Mouse (Mus musculus) limb, embryonic 11.5 days (tissue): ENCODE data around the gene Proca1. TPM values are rescaled to one million over a fixed set of nuclear protein-coding genes. Genes with fewer than 3 reads are reported as not detected.

Experiments used
- ATAC-seq: fragments of 200-750 bp; cut with Nextera tagmentation; 2 replicates; pipeline ENCODE4 v1.8.0; 2017; ENCODE audit warnings: low read depth; ENCODE audit not compliant: insufficient number of reproducible peaks, low FRiP score, low TSS enrichment
- DNase-seq: peaks from one replicate; pipeline ENCODE4 v3.0.0-alpha.2; 2015; ENCODE audit warnings: low spot score
- H3K27ac ChIP-seq: fragments of 300-500 bp; sonication (generic); replicated peaks from 2 replicates; pipeline ENCODE4 v1.5.1; 2014; ENCODE audit warnings: low read depth, mild to moderate bottlenecking, low read length
- H3K27me3 ChIP-seq: fragments of 300-500 bp; sonication (generic); 2 replicates; pipeline ENCODE4 v1.6.1; 2014; ENCODE audit warnings: mild to moderate bottlenecking, low read length, mixed read lengths; ENCODE audit not compliant: control insufficient read depth, insufficient read depth
- H3K36me3 ChIP-seq: fragments of 300-500 bp; sonication (generic); 2 replicates; pipeline ENCODE4 v1.6.1; 2014; ENCODE audit warnings: mild to moderate bottlenecking, low read length, moderate library complexity, mixed read lengths; ENCODE audit not compliant: control insufficient read depth, insufficient read depth
- H3K4me1 ChIP-seq: fragments of 300-500 bp; sonication (generic); 2 replicates; pipeline ENCODE4 v1.6.1; 2014; ENCODE audit warnings: low read length, mixed read lengths; ENCODE audit not compliant: control insufficient read depth, insufficient read depth
- H3K4me2 ChIP-seq: fragments of 300-500 bp; sonication (generic); 2 replicates; pipeline ENCODE4 v1.6.1; 2014; ENCODE audit warnings: low read depth, mild to moderate bottlenecking, moderate library complexity; ENCODE audit not compliant: severe bottlenecking
- H3K4me3 ChIP-seq: fragments of 300-500 bp; sonication (generic); 2 replicates; pipeline ENCODE4 v1.5.1; 2014; ENCODE audit warnings: low read depth, low read length
- H3K9ac ChIP-seq: fragments of 300-500 bp; sonication (generic); 2 replicates; pipeline ENCODE4 v1.6.1; 2014; ENCODE audit warnings: mild to moderate bottlenecking, low read length
- H3K9me3 ChIP-seq: fragments of 300-500 bp; sonication (generic); 2 replicates; pipeline ENCODE4 v1.6.1; 2016; ENCODE audit warnings: low read length; ENCODE audit not compliant: control insufficient read depth
- WGBS: fragments of 180-500 bp; shearing (Covaris S2); extraction: QIAGEN DNeasy Blood & Tissue Kit; methylation state at CpG from one replicate; pipeline ENCODE4 v1.1.7; 2014; 5-methylcytosine and 5-hydroxymethylcytosine counted together
- polyA plus RNA-seq: library from polyadenylated mRNA; unstranded; fragments of >200 nt; fragmentation: Nextera tagmentation; extraction: Ambion mirVana; gene quantifications from 2 replicates; pipeline ENCODE4 v1.2.1, GENCODE M21; 2014

Proca1 gene
- polyA plus RNA-seq, 1 experiment from 2014 or later, result 1.3 TPM

DNA sequence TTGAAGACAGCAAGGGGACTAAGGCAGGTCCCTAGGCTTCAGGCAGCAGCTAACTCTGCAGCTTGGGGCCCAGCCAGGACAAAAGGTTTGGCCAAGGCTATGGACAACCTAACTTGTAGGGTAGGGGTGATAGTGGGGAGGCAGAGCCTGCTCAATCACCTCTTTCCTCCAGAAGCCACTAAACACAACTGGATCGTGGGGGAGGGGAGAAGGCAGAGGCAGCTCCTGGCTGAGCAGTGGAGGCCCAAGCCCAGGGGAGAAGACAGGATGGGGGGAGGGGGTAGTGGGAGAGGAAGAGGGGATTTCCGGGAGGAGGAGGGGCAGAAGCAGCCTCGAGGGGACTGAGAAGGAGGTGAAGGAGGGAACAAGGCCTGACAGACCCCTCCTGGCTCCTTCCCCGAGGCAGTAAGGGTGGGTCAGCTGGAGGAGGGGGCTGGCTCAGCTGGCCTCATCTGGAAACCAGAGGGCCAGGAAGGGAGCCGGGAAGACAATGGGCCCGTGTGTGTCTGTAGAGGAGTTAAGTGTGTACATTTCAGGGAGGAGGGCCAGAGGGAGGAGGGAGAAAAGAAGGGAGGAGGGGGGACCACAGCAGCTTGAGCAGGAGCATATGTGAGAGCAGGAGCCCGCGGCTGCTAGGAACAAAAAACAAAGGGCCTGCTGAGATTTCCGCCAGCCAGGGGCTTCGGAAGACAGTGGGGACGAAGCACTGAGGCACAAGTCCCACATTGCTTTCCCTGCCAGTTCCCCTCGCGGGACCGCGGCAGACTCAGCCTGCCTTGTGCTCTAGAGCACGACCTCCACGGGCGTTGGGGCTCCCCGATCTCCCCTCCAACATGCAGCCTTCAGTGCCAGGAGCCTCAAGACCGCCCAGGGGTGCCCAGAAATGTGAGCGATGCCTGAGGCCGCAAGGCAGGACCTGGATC is 29.2 kb upstream of the Proca1 start:
- H3K4me3 ChIP-seq, result peak overlapping the region; percentile 99
- H3K9ac ChIP-seq, result peak overlapping the region; percentile 98
- ATAC-seq (peak; percentile 70), DNase-seq (peak; percentile 88)
- no peaks in the 10 kb centered on the region for H3K27me3 ChIP-seq
- H3K27ac ChIP-seq, result peak overlapping the region; percentile 99
- no peaks in the 10 kb centered on the region for H3K9me3 ChIP-seq
- peaks cover 22% of the 10 kb centered on the region for H3K36me3 ChIP-seq
- peak overlapping the region; percentile 61 for H3K4me2 ChIP-seq
- H3K4me1 ChIP-seq, result peaks cover 23% of the 10 kb centered on the region
- under 1% methylated on average over 22 of the region's 22 CpGs for WGBS

GRCm38 (mm10) chr11:78164604-78164923 is 28.6 kb upstream of the Proca1 start:
- H3K4me2 ChIP-seq, result peak overlapping the region; percentile 61
- H3K27ac ChIP-seq, result peak overlapping the region; percentile 99
- peaks cover 23% of the 10 kb centered on the region for H3K4me1 ChIP-seq
- no peak for ATAC-seq
- under 1% methylated on average over 14 of the region's 14 CpGs for WGBS
- no peaks in the 10 kb centered on the region for H3K9me3 ChIP-seq
- H3K27me3 ChIP-seq, result no peaks in the 10 kb centered on the region
- peak overlapping the region; percentile 99 for H3K4me3 ChIP-seq
- DNase-seq, result no peak
- H3K36me3 ChIP-seq, result peaks cover 22% of the 10 kb centered on the region
- peak overlapping the region; percentile 98 for H3K9ac ChIP-seq

- Histone ChIP-seq H3K4me3 (peak within 1 kb of the TSS; percentile 99), H3K27me3 (no peaks in the 10 kb centered on the region), H3K9me3 (no peaks in the 10 kb centered on the region), H3K4me1 (peaks cover 23% of the 10 kb centered on the region), H3K27ac (peak within 1 kb of the TSS; percentile 99), H3K4me2 (peak within 1 kb of the TSS; percentile 61), H3K9ac (peak within 1 kb of the TSS; percentile 98), H3K36me3 (peaks cover 18% of the 10 kb centered on the region)
- peak; percentile 72 for ATAC-seq
- peak; percentile 92 for DNase-seq
- WGBS, result under 1% methylated on average over 76 of the region's 78 CpGs
These were observed 28.1 kb upstream of the Proca1 start, which contains the start of gene Traf4 for GRCm38 (mm10) chr11:78164924-78165760. Gene Traf4, minus strand, starts transcription at chr11:78165589.

- DNase-seq, result no peak
- H3K4me1 ChIP-seq, result peaks cover 23% of the 10 kb centered on the region
These were observed 27.5 kb upstream of the Proca1 start for GRCm38 (mm10) chr11:78165761-78166109.

GRCm38 (mm10) chr11:78166161-78166560 is 27.0 kb upstream of the Proca1 start:
- Histone ChIP-seq H3K36me3 (peaks cover 9% of the 10 kb centered on the region), H3K9ac (peak overlapping the region; percentile 68; the same call in 1 of the 2 replicates), H3K27me3 (no peaks in the 10 kb centered on the region), H3K9me3 (no peaks in the 10 kb centered on the region), H3K4me1 (peaks cover 23% of the 10 kb centered on the region), H3K4me3 (peak overlapping the region; percentile 99), H3K4me2 (peak overlapping the region; percentile 61), H3K27ac (peak overlapping the region; percentile 99; the same call in 1 of the 2 replicates)
- no peak for ATAC-seq
- WGBS, result 43% methylated on average over 4 of the region's 4 CpGs
- DNase-seq, result no peak

More at GRCm38 (mm10) chr11:78165761-78166109, 27.5 kb upstream of the Proca1 start:
- no peaks in the 10 kb centered on the region for H3K9me3 ChIP-seq
- 4% methylated on average over 16 of the region's 16 CpGs for WGBS
- no peak for ATAC-seq
- peak overlapping the region; percentile 99 for H3K4me3 ChIP-seq
- peak overlapping the region; percentile 61 for H3K4me2 ChIP-seq
- no peaks in the 10 kb centered on the region for H3K27me3 ChIP-seq
- peaks cover 12% of the 10 kb centered on the region for H3K36me3 ChIP-seq
- peak overlapping the region; percentile 68 for H3K9ac ChIP-seq
- peak overlapping the region; percentile 99 for H3K27ac ChIP-seq

- H3K4me1 ChIP-seq, result peaks cover 23% of the 10 kb centered on the region
- no peak overlapping the region for H3K4me2 ChIP-seq
- 55% methylated on average over 6 of the region's 6 CpGs for WGBS
- DNase-seq, result no peak
- H3K9me3 ChIP-seq, result no peaks in the 10 kb centered on the region
- no peak overlapping the region for H3K9ac ChIP-seq
- no peak overlapping the region for H3K4me3 ChIP-seq
- ATAC-seq, result no peak
- H3K27ac ChIP-seq, result no peak overlapping the region
- no peaks in the 10 kb centered on the region for H3K27me3 ChIP-seq
- peaks cover 6% of the 10 kb centered on the region; the same call in 1 of the 2 replicates for H3K36me3 ChIP-seq
These were observed 26.6 kb upstream of the Proca1 start for GRCm38 (mm10) chr11:78166640-78167039.

DNA sequence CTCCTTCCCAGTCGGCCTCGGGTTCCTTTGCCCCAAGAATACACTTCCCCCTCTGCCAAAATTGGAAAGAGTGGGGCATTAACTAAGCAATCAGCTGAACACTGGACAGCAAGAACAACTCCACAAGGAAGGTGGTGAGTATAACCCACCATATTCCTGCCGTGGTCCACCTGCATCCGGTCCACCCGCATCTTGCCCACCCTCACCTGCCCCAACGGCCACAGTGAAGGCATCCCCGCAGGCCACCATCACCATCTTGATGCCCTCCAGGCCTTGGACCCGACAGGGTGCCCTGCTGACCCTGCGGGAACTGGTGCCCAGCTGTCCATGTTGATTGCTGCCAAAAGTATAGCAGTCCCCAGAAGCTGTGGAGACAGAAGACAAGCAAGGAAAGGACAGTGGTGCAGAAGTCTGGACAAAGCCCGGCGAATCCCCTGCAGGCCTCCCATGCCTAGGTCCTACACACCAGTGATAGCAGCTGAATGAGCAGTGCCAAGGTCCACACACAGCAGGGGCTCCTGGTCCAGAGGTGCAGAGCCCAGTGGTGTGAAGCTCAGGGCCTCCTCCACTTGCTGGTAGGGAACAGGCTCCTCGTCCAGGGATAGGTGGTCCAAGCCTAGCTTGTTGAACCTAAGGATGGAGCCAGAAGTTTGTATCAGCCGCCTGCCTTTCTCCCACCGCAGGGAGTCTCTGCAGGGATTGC is 25.8 kb upstream of the Proca1 start:
- WGBS, result 90% methylated on average over 14 of the region's 14 CpGs
- H3K9ac ChIP-seq, result no peak overlapping the region
- H3K4me1 ChIP-seq, result peaks cover 17% of the 10 kb centered on the region
- ATAC-seq, result no peak
- no peaks in the 10 kb centered on the region for H3K27me3 ChIP-seq
- no peak overlapping the region for H3K4me3 ChIP-seq
- H3K27ac ChIP-seq, result no peak overlapping the region
- peaks cover 2% of the 10 kb centered on the region; the same call in 1 of the 2 replicates for H3K36me3 ChIP-seq
- DNase-seq, result no peak
- no peaks in the 10 kb centered on the region for H3K9me3 ChIP-seq
- no peak overlapping the region for H3K4me2 ChIP-seq
